Comparison of ENCODE assay signal across 7 mouse cellular contexts in genomic region chr1:74304339-74304790, GRCm38 (mm10). TPM values are rescaled to one million over a fixed set of nuclear protein-coding genes. Genes with fewer than 3 reads are reported as not detected.
DNase-seq lines count a peak whose midpoint lies in the region; ATAC-seq and TF ChIP-seq lines count a peak whose summit lies in the region.

No protein-coding gene starts in this region.

- H3K4me2 ChIP-seq in forebrain, embryonic 13.5 days = peak overlapping the region; percentile 69
- H3K4me2 ChIP-seq in liver, embryonic 16.5 days (ENCODE audit: low read depth, low read length) = peak overlapping the region; percentile 92
- peak overlapping the region; percentile 76 for H3K4me2 ChIP-seq in stomach, postnatal 0 days (replicated peaks; ENCODE audit: low read depth)

- no peak overlapping the region for H3K27ac ChIP-seq in thymus, adult 2 months (ENCODE audit: control insufficient read depth, insufficient read depth, low read length)
- no peak overlapping the region for H3K27ac ChIP-seq in forebrain, embryonic 13.5 days
- peak overlapping the region; percentile 77 for H3K27ac ChIP-seq in liver, embryonic 16.5 days (ENCODE audit: low read length)
- H3K27ac ChIP-seq in stomach, postnatal 0 days (replicated peaks) = peak overlapping the region; percentile 97

- ATAC-seq in forebrain, embryonic 13.5 days = no peak
- peak; percentile 5 for ATAC-seq in liver, embryonic 16.5 days (ENCODE audit: low read depth)
- no peak for ATAC-seq in stomach, postnatal 0 days (ENCODE audit: low FRiP score, low TSS enrichment)

- no peaks in the 10 kb centered on the region; the same call in 1 of the 2 replicates for H3K27me3 ChIP-seq in thymus, adult 2 months (ENCODE audit: control insufficient read depth, insufficient read depth, low read length)
- peaks cover 21% of the 10 kb centered on the region for H3K27me3 ChIP-seq in forebrain, embryonic 13.5 days
- no peaks in the 10 kb centered on the region for H3K27me3 ChIP-seq in liver, embryonic 16.5 days (ENCODE audit: control insufficient read depth, insufficient read depth, low read depth, low read length)
- no peaks in the 10 kb centered on the region for H3K27me3 ChIP-seq in stomach, postnatal 0 days (ENCODE audit: control insufficient read depth, insufficient read depth, low read length)

- peaks cover 22% of the 10 kb centered on the region for H3K4me1 ChIP-seq in thymus, adult 2 months (replicated peaks; ENCODE audit: control insufficient read depth, insufficient read depth, low read length)
- H3K4me1 ChIP-seq in forebrain, embryonic 13.5 days = peaks cover 12% of the 10 kb centered on the region
- H3K4me1 ChIP-seq in liver, embryonic 16.5 days (ENCODE audit: control insufficient read depth, low read depth, low read length) = peaks cover 48% of the 10 kb centered on the region
- H3K4me1 ChIP-seq in stomach, postnatal 0 days (replicated peaks; ENCODE audit: control insufficient read depth, insufficient read depth) = 0 out of 2 replicates have a peak, but pooled peaks cover 4% of the 10 kb centered on the region

- TF ChIP-seq EP300 in stomach, postnatal 0 days (optimal IDR thresholded peaks at IDR 0.05) = no peak

- 21% methylated on average over 12 of the region's 12 CpGs for WGBS in thymus, adult 2 months
- 12% methylated on average over 12 of the region's 12 CpGs for WGBS in forebrain, embryonic 13.5 days
- 5% methylated on average over 12 of the region's 12 CpGs for WGBS in liver, embryonic 16.5 days (ENCODE audit: insufficient replicate concordance)
- WGBS in stomach, postnatal 0 days = 4% methylated on average over 12 of the region's 12 CpGs

- no peak for TF ChIP-seq CTCF in thymus, adult 2 months (IDR thresholded peaks at IDR 0.05; ENCODE audit: borderline replicate concordance, control insufficient read depth, extremely low read depth, insufficient read depth, low read length, poor library complexity)
- TF ChIP-seq CTCF in stomach, postnatal 0 days (IDR thresholded peaks at IDR 0.05; ENCODE audit: low read depth) = no peak

- peak overlapping the region; percentile 58 for H3K4me3 ChIP-seq in thymus, adult 2 months (ENCODE audit: control insufficient read depth, insufficient read depth, low read length)
- H3K4me3 ChIP-seq in forebrain, embryonic 13.5 days = peak overlapping the region; percentile 46
- peak overlapping the region; percentile 86 for H3K4me3 ChIP-seq in liver, embryonic 16.5 days (ENCODE audit: low read depth, low read length)
- H3K4me3 ChIP-seq in stomach, postnatal 0 days (ENCODE audit: low read depth, low read length) = peak overlapping the region; percentile 92

- DNase-seq in thymus, adult 2 months = no peak
- no peak for DNase-seq in thymus, postnatal 0 days (ENCODE audit: low spot score)
- DNase-seq in stomach, postnatal 0 days (ENCODE audit: low spot score) = no peak
- DNase-seq in gastrocnemius, postnatal 4 days (ENCODE audit: low spot score in 2 of 2) = no peak
- no peak for DNase-seq in layer of hippocampus, postnatal 36 days

- no peak for TF ChIP-seq POLR2A in thymus, adult 2 months (IDR thresholded peaks at IDR 0.05; ENCODE audit: control insufficient read depth, extremely low read depth, insufficient read depth, low read length, poor library complexity)

- no peaks in the 10 kb centered on the region for H3K9me3 ChIP-seq in forebrain, embryonic 13.5 days (replicated peaks)
- H3K9me3 ChIP-seq in liver, embryonic 16.5 days (replicated peaks; ENCODE audit: control insufficient read depth, low read length) = no peaks in the 10 kb centered on the region
- H3K9me3 ChIP-seq in stomach, postnatal 0 days (ENCODE audit: control insufficient read depth, low read length) = no peaks in the 10 kb centered on the region

- H3K36me3 ChIP-seq in thymus, adult 2 months (ENCODE audit: control insufficient read depth, insufficient read depth, low read length) = no peaks in the 10 kb centered on the region
- H3K36me3 ChIP-seq in forebrain, embryonic 13.5 days (ENCODE audit: poor library complexity, severe bottlenecking) = no peaks in the 10 kb centered on the region
- no peaks in the 10 kb centered on the region for H3K36me3 ChIP-seq in liver, embryonic 16.5 days (ENCODE audit: control insufficient read depth, insufficient read depth)
- H3K36me3 ChIP-seq in stomach, postnatal 0 days (ENCODE audit: control insufficient read depth, insufficient read depth, low read length) = no peaks in the 10 kb centered on the region

- H3K9ac ChIP-seq in forebrain, embryonic 13.5 days = peak overlapping the region; percentile 62; the same call in 1 of the 2 replicates
- H3K9ac ChIP-seq in liver, embryonic 16.5 days (ENCODE audit: low read depth, low read length) = peak overlapping the region; percentile 89
- peak overlapping the region; percentile 97 for H3K9ac ChIP-seq in stomach, postnatal 0 days (ENCODE audit: low read length)

RNA-seq across cellular contexts. Expression of gene Tmbim1, which starts 1.1 kb away (rescaled TPM):
- 55.5 and 69.2 TPM in 2 replicates for polyA plus RNA-seq in thymus, adult 2 months (2012; rRNA removed)
- 10.9 and 12.2 TPM in 2 replicates for polyA plus RNA-seq in thymus, postnatal 0 days (2015; fragmentation: Nextera tagmentation; extraction: Ambion mirVana)
- 4.3 and 4.4 TPM in 2 replicates for polyA plus RNA-seq in forebrain, embryonic 13.5 days (2015; fragmentation: Nextera tagmentation; extraction: Ambion mirVana)
- polyA plus RNA-seq in liver, embryonic 16.5 days (2015; fragmentation: Nextera tagmentation; extraction: Ambion mirVana) = 16.5 and 18.8 TPM in 2 replicates
- 109 and 118 TPM in 2 replicates for polyA plus RNA-seq in stomach, postnatal 0 days (2015; fragmentation: Nextera tagmentation; extraction: Ambion mirVana)
- total RNA-seq in gastrocnemius, postnatal 4 days (2021) = 10 to 100 TPM; 63.2 to 68.6 TPM
- 10 to 100 TPM; 25.1 to 25.4 TPM for total RNA-seq in layer of hippocampus, postnatal 36 days (2021)

RNA-seq across cellular contexts. Expression of gene Pnkd, which starts 19.6 kb away (rescaled TPM):
- 41.1 and 50.1 TPM in 2 replicates for polyA plus RNA-seq in thymus, adult 2 months (2012; rRNA removed)
- 84.9 and 93.3 TPM in 2 replicates for polyA plus RNA-seq in thymus, postnatal 0 days (2015; fragmentation: Nextera tagmentation; extraction: Ambion mirVana)
- polyA plus RNA-seq in forebrain, embryonic 13.5 days (2015; fragmentation: Nextera tagmentation; extraction: Ambion mirVana) = 94.5 and 96.1 TPM in 2 replicates
- 34.0 and 37.5 TPM in 2 replicates for polyA plus RNA-seq in liver, embryonic 16.5 days (2015; fragmentation: Nextera tagmentation; extraction: Ambion mirVana)
- 84.8 and 88.2 TPM in 2 replicates for polyA plus RNA-seq in stomach, postnatal 0 days (2015; fragmentation: Nextera tagmentation; extraction: Ambion mirVana)
- 10 to 100 TPM; 83.8 to 91.1 TPM for total RNA-seq in gastrocnemius, postnatal 4 days (2021)
- 100 to 1,000 TPM; 168 to 188 TPM for total RNA-seq in layer of hippocampus, postnatal 36 days (2021)

RNA-seq across cellular contexts. Expression of gene Aamp, which starts 19.8 kb away (rescaled TPM):
- polyA plus RNA-seq in thymus, adult 2 months (2012; rRNA removed) = 183 and 201 TPM in 2 replicates
- 195 and 200 TPM in 2 replicates for polyA plus RNA-seq in thymus, postnatal 0 days (2015; fragmentation: Nextera tagmentation; extraction: Ambion mirVana)
- polyA plus RNA-seq in forebrain, embryonic 13.5 days (2015; fragmentation: Nextera tagmentation; extraction: Ambion mirVana) = 195 and 211 TPM in 2 replicates
- polyA plus RNA-seq in liver, embryonic 16.5 days (2015; fragmentation: Nextera tagmentation; extraction: Ambion mirVana) = 95.6 and 97.5 TPM in 2 replicates
- 154 and 157 TPM in 2 replicates for polyA plus RNA-seq in stomach, postnatal 0 days (2015; fragmentation: Nextera tagmentation; extraction: Ambion mirVana)
- 100 to 1,000 TPM; 113 to 117 TPM for total RNA-seq in gastrocnemius, postnatal 4 days (2021)
- total RNA-seq in layer of hippocampus, postnatal 36 days (2021) = 100 to 1,000 TPM; 148 to 159 TPM

RNA-seq across cellular contexts. Expression of gene Gpbar1, which starts 26.0 kb away (rescaled TPM):
- polyA plus RNA-seq in thymus, adult 2 months (2012; rRNA removed) = 0.40 and 1.3 TPM in 2 replicates
- 0.35 and 0.92 TPM in 2 replicates for polyA plus RNA-seq in thymus, postnatal 0 days (2015; fragmentation: Nextera tagmentation; extraction: Ambion mirVana)
- not detected in 2 replicates for polyA plus RNA-seq in forebrain, embryonic 13.5 days (2015; fragmentation: Nextera tagmentation; extraction: Ambion mirVana)
- 0.36 and 0.39 TPM in 2 replicates for polyA plus RNA-seq in liver, embryonic 16.5 days (2015; fragmentation: Nextera tagmentation; extraction: Ambion mirVana)
- 0.51 and 0.63 TPM in 2 replicates for polyA plus RNA-seq in stomach, postnatal 0 days (2015; fragmentation: Nextera tagmentation; extraction: Ambion mirVana)
- total RNA-seq in gastrocnemius, postnatal 4 days (2021) = not detected
- total RNA-seq in layer of hippocampus, postnatal 36 days (2021) = not detected

RNA-seq across cellular contexts. Expression of gene Catip, which starts 57.5 kb away (rescaled TPM):
- 0.13 and 0.27 TPM in 2 replicates for polyA plus RNA-seq in thymus, adult 2 months (2012; rRNA removed)
- polyA plus RNA-seq in thymus, postnatal 0 days (2015; fragmentation: Nextera tagmentation; extraction: Ambion mirVana) = 0.20 and 0.33 TPM in 2 replicates
- 0.45 and 0.79 TPM in 2 replicates for polyA plus RNA-seq in forebrain, embryonic 13.5 days (2015; fragmentation: Nextera tagmentation; extraction: Ambion mirVana)
- polyA plus RNA-seq in liver, embryonic 16.5 days (2015; fragmentation: Nextera tagmentation; extraction: Ambion mirVana) = 0.05 and 0.08 TPM in 2 replicates
- 0.50 and 0.73 TPM in 2 replicates for polyA plus RNA-seq in stomach, postnatal 0 days (2015; fragmentation: Nextera tagmentation; extraction: Ambion mirVana)
- total RNA-seq in gastrocnemius, postnatal 4 days (2021) = under 1 TPM; 0.23 to 0.25 TPM
- 1 to 10 TPM; 1.0 to 1.2 TPM for total RNA-seq in layer of hippocampus, postnatal 36 days (2021)

Comparison
In these comparisons a context has a peak if more than half of its experiments do, and no peak if none do; other contexts are left out.
1. H3K27ac ChIP-seq: peak in liver, embryonic 16.5 days (single experiment) and stomach, postnatal 0 days (single experiment); none in thymus, adult 2 months (single experiment) and forebrain, embryonic 13.5 days (single experiment).
2. Peak in every context shown above with its lines, with median percentiles within 50 percentile points of each other: H3K4me3 ChIP-seq, H3K4me2 ChIP-seq and H3K9ac ChIP-seq.